Mouse (Mus musculus): Measurements from ENCODE around the gene Olfr993. TPM values are rescaled to one million over a fixed set of nuclear protein-coding genes. Genes with fewer than 3 reads are reported as not detected.

Gene Olfr993
- not detected in 2 replicates for polyA plus RNA-seq (2011; ENCODE audit: insufficient read depth, insufficient read length, low read depth, missing spikeins)

GRCm38 (mm10) chr2:85414777-85415176 lies at the start of gene Olfr993:
Olfr993 (minus strand) TSS chr2:85414877.
- Histone ChIP-seq H3K27ac (ENCODE audit: insufficient read depth, low read length) (no peak within 1 kb of the TSS), H3K9me3 (replicated peaks; ENCODE audit: control insufficient read depth, insufficient read depth, low read length, poor library complexity, severe bottlenecking) (no peaks in the 10 kb centered on the region), H3K4me1 (ENCODE audit: control insufficient read depth, insufficient read depth, low read length) (no peaks in the 10 kb centered on the region), H3K4me3 (ENCODE audit: low read depth, low read length) (no peak within 1 kb of the TSS), H3K27me3 (ENCODE audit: control insufficient read depth, insufficient read depth, low read length, poor library complexity, severe bottlenecking) (no peaks in the 10 kb centered on the region), H3K36me3 (ENCODE audit: control insufficient read depth, insufficient read depth, low read length, poor library complexity, severe bottlenecking) (no peaks in the 10 kb centered on the region), H3K9ac (ENCODE audit: low read depth, poor library complexity, severe bottlenecking) (no peak within 1 kb of the TSS)
- TF ChIP-seq CTCF (IDR thresholded peaks at IDR 0.05; ENCODE audit: low read depth, low read length) = no peak
- no peak for TF ChIP-seq EP300 (IDR thresholded peaks at IDR 0.05; ENCODE audit: insufficient read depth, low read depth, low read length)
- TF ChIP-seq POLR2A (IDR thresholded peaks at IDR 0.05; ENCODE audit: insufficient read depth, low read length) = no peak

- TF ChIP-seq CTCF (IDR thresholded peaks at IDR 0.05; ENCODE audit: low read depth, low read length) (no peak), EP300 (IDR thresholded peaks at IDR 0.05; ENCODE audit: insufficient read depth, low read depth, low read length) (no peak), POLR2A (IDR thresholded peaks at IDR 0.05; ENCODE audit: insufficient read depth, low read length) (no peak)
- Histone ChIP-seq H3K36me3 (ENCODE audit: control insufficient read depth, insufficient read depth, low read length, poor library complexity, severe bottlenecking) (no peaks in the 10 kb centered on the region), H3K4me3 (ENCODE audit: low read depth, low read length) (no peak within 1 kb of the TSS), H3K9ac (ENCODE audit: low read depth, poor library complexity, severe bottlenecking) (no peak within 1 kb of the TSS), H3K27ac (ENCODE audit: insufficient read depth, low read length) (no peak within 1 kb of the TSS), H3K9me3 (replicated peaks; ENCODE audit: control insufficient read depth, insufficient read depth, low read length, poor library complexity, severe bottlenecking) (no peaks in the 10 kb centered on the region), H3K4me1 (ENCODE audit: control insufficient read depth, insufficient read depth, low read length) (no peaks in the 10 kb centered on the region), H3K27me3 (ENCODE audit: control insufficient read depth, insufficient read depth, low read length, poor library complexity, severe bottlenecking) (no peaks in the 10 kb centered on the region)
Measured at GRCm38 (mm10) chr2:85443539-85443938, 28.9 kb upstream of the Olfr993 start, which contains the start of gene Olfr995. Olfr995 (minus strand) TSS chr2:85443639.

GRCm38 (mm10) chr2:85442546-85442945 lies 27.9 kb upstream of the Olfr993 start:
- H3K36me3 ChIP-seq (ENCODE audit: control insufficient read depth, insufficient read depth, low read length, poor library complexity, severe bottlenecking) = no peaks in the 10 kb centered on the region
- no peaks in the 10 kb centered on the region for H3K9me3 ChIP-seq (replicated peaks; ENCODE audit: control insufficient read depth, insufficient read depth, low read length, poor library complexity, severe bottlenecking)

GRCm38 (mm10) chr2:85436351-85436750 lies 21.7 kb upstream of the Olfr993 start, which contains the start of gene Olfr994:
Olfr994 (minus strand) TSS chr2:85436451.
- no peak for TF ChIP-seq CTCF (IDR thresholded peaks at IDR 0.05; ENCODE audit: low read depth, low read length)
- TF ChIP-seq EP300 (IDR thresholded peaks at IDR 0.05; ENCODE audit: insufficient read depth, low read depth, low read length) = no peak
- TF ChIP-seq POLR2A (IDR thresholded peaks at IDR 0.05; ENCODE audit: insufficient read depth, low read length) = no peak
- Histone ChIP-seq H3K4me1 (ENCODE audit: control insufficient read depth, insufficient read depth, low read length) (no peaks in the 10 kb centered on the region), H3K36me3 (ENCODE audit: control insufficient read depth, insufficient read depth, low read length, poor library complexity, severe bottlenecking) (no peaks in the 10 kb centered on the region), H3K9ac (ENCODE audit: low read depth, poor library complexity, severe bottlenecking) (no peak within 1 kb of the TSS), H3K27ac (ENCODE audit: insufficient read depth, low read length) (no peak within 1 kb of the TSS), H3K9me3 (replicated peaks; ENCODE audit: control insufficient read depth, insufficient read depth, low read length, poor library complexity, severe bottlenecking) (no peaks in the 10 kb centered on the region), H3K27me3 (ENCODE audit: control insufficient read depth, insufficient read depth, low read length, poor library complexity, severe bottlenecking) (no peaks in the 10 kb centered on the region), H3K4me3 (ENCODE audit: low read depth, low read length) (no peak within 1 kb of the TSS)

More at GRCm38 (mm10) chr2:85442546-85442945, 27.9 kb upstream of the Olfr993 start:
- Histone ChIP-seq H3K4me1 (ENCODE audit: control insufficient read depth, insufficient read depth, low read length) (no peaks in the 10 kb centered on the region), H3K27me3 (ENCODE audit: control insufficient read depth, insufficient read depth, low read length, poor library complexity, severe bottlenecking) (no peaks in the 10 kb centered on the region), H3K27ac (ENCODE audit: insufficient read depth, low read length) (no peak overlapping the region), H3K9ac (ENCODE audit: low read depth, poor library complexity, severe bottlenecking) (no peak overlapping the region), H3K4me3 (ENCODE audit: low read depth, low read length) (no peak overlapping the region)
- no peak for TF ChIP-seq EP300 (IDR thresholded peaks at IDR 0.05; ENCODE audit: insufficient read depth, low read depth, low read length)
- TF ChIP-seq CTCF (IDR thresholded peaks at IDR 0.05; ENCODE audit: low read depth, low read length) = no peak
- no peak for TF ChIP-seq POLR2A (IDR thresholded peaks at IDR 0.05; ENCODE audit: insufficient read depth, low read length)

- no peaks in the 10 kb centered on the region for H3K9me3 ChIP-seq (replicated peaks; ENCODE audit: control insufficient read depth, insufficient read depth, low read length, poor library complexity, severe bottlenecking)
- H3K9ac ChIP-seq (ENCODE audit: low read depth, poor library complexity, severe bottlenecking) = no peak overlapping the region
- no peak for TF ChIP-seq EP300 (IDR thresholded peaks at IDR 0.05; ENCODE audit: insufficient read depth, low read depth, low read length)
- TF ChIP-seq CTCF (IDR thresholded peaks at IDR 0.05; ENCODE audit: low read depth, low read length) = no peak
- no peak for TF ChIP-seq POLR2A (IDR thresholded peaks at IDR 0.05; ENCODE audit: insufficient read depth, low read length)
- no peaks in the 10 kb centered on the region for H3K36me3 ChIP-seq (ENCODE audit: control insufficient read depth, insufficient read depth, low read length, poor library complexity, severe bottlenecking)
- H3K27ac ChIP-seq (ENCODE audit: insufficient read depth, low read length) = no peak overlapping the region
- no peak overlapping the region for H3K4me3 ChIP-seq (ENCODE audit: low read depth, low read length)
- H3K4me1 ChIP-seq (ENCODE audit: control insufficient read depth, insufficient read depth, low read length) = no peaks in the 10 kb centered on the region
- H3K27me3 ChIP-seq (ENCODE audit: control insufficient read depth, insufficient read depth, low read length, poor library complexity, severe bottlenecking) = no peaks in the 10 kb centered on the region
Measured at GRCm38 (mm10) chr2:85425893-85426292, 11.2 kb upstream of the Olfr993 start.

- Histone ChIP-seq H3K27me3 (ENCODE audit: control insufficient read depth, insufficient read depth, low read length, poor library complexity, severe bottlenecking) (no peaks in the 10 kb centered on the region), H3K27ac (ENCODE audit: insufficient read depth, low read length) (no peak within 1 kb of the TSS), H3K36me3 (ENCODE audit: control insufficient read depth, insufficient read depth, low read length, poor library complexity, severe bottlenecking) (no peaks in the 10 kb centered on the region), H3K4me3 (ENCODE audit: low read depth, low read length) (no peak within 1 kb of the TSS), H3K4me1 (ENCODE audit: control insufficient read depth, insufficient read depth, low read length) (no peaks in the 10 kb centered on the region), H3K9me3 (replicated peaks; ENCODE audit: control insufficient read depth, insufficient read depth, low read length, poor library complexity, severe bottlenecking) (no peaks in the 10 kb centered on the region), H3K9ac (ENCODE audit: low read depth, poor library complexity, severe bottlenecking) (no peak within 1 kb of the TSS)
- no peak for TF ChIP-seq EP300 (IDR thresholded peaks at IDR 0.05; ENCODE audit: insufficient read depth, low read depth, low read length)
- no peak for TF ChIP-seq POLR2A (IDR thresholded peaks at IDR 0.05; ENCODE audit: insufficient read depth, low read length)
- no peak for TF ChIP-seq CTCF (IDR thresholded peaks at IDR 0.05; ENCODE audit: low read depth, low read length)
Measured at GRCm38 (mm10) chr2:85409369-85409768, 5.3 kb downstream of the Olfr993 start, which contains the start of gene Olfr992. Olfr992 (minus strand) TSS chr2:85409469.

Other genes with a start within 250 kb of the Olfr993 start
- gene Lrrc55, start 217.7 kb downstream of the Olfr993 start, polyA plus RNA-seq (2011; ENCODE audit: insufficient read depth, insufficient read length, low read depth, missing spikeins) = not detected in 2 replicates
- gene Olfr987, start 75.6 kb downstream of the Olfr993 start, polyA plus RNA-seq (2011; ENCODE audit: insufficient read depth, insufficient read length, low read depth, missing spikeins) = not detected in 2 replicates
- not detected in 2 replicates for gene Olfr988, start 51.6 kb downstream of the Olfr993 start, polyA plus RNA-seq (2011; ENCODE audit: insufficient read depth, insufficient read length, low read depth, missing spikeins)
- not detected in 2 replicates for gene Olfr992, start 5.4 kb downstream of the Olfr993 start, polyA plus RNA-seq (2011; ENCODE audit: insufficient read depth, insufficient read length, low read depth, missing spikeins)
- gene Olfr994, start 21.6 kb upstream of the Olfr993 start, polyA plus RNA-seq (2011; ENCODE audit: insufficient read depth, insufficient read length, low read depth, missing spikeins) = not detected in 2 replicates
- gene Olfr995, start 28.8 kb upstream of the Olfr993 start, polyA plus RNA-seq (2011; ENCODE audit: insufficient read depth, insufficient read length, low read depth, missing spikeins) = not detected in 2 replicates
- not detected in 2 replicates for gene 4833423E24Rik, start 104.1 kb upstream of the Olfr993 start, polyA plus RNA-seq (2011; ENCODE audit: insufficient read depth, insufficient read length, low read depth, missing spikeins)
- gene Olfr996, start 164.3 kb upstream of the Olfr993 start, polyA plus RNA-seq (2011; ENCODE audit: insufficient read depth, insufficient read length, low read depth, missing spikeins) = not detected in 2 replicates
- not detected in 2 replicates for gene Olfr998, start 174.1 kb upstream of the Olfr993 start, polyA plus RNA-seq (2011; ENCODE audit: insufficient read depth, insufficient read length, low read depth, missing spikeins)
- gene Olfr1000, start 197.0 kb upstream of the Olfr993 start, polyA plus RNA-seq (2011; ENCODE audit: insufficient read depth, insufficient read length, low read depth, missing spikeins) = not detected in 2 replicates
- not detected in 2 replicates for gene Olfr1002, start 235.8 kb upstream of the Olfr993 start, polyA plus RNA-seq (2011; ENCODE audit: insufficient read depth, insufficient read length, low read depth, missing spikeins)
- gene Olfr154, start 249.6 kb upstream of the Olfr993 start, polyA plus RNA-seq (2011; ENCODE audit: insufficient read depth, insufficient read length, low read depth, missing spikeins) = not detected in 2 replicates

Data from ES-Bruce4 (cell line).